Mouse (Mus musculus): ENCODE measurements around the gene Spaar. TPM values are rescaled to one million over a fixed set of nuclear protein-coding genes. Genes with fewer than 3 reads are reported as not detected.
"Not testable (repeated sequence)": the region's sequence is repeated elsewhere in the genome, so short reads cannot be mapped to it uniquely, and the experiment has no call there.

Spaar gene
- total RNA-seq, 2 experiments from 2014 or later, result 0.34 to 0.38 TPM

- DNase-seq, result no peak
- intact Hi-C loops (cut with DNase I), result no loop called here
Measured at GRCm38 (mm10) chr4:43771626-43772025, 41.8 kb downstream of the Spaar start.

GRCm38 (mm10) chr4:43772304-43772703 is 42.5 kb downstream of the Spaar start:
- intact Hi-C loops (cut with DNase I), result no loop called here
- DNase-seq, result no peak

- DNase-seq, result no peak
- intact Hi-C loops (cut with DNase I), result no loop called here
Measured at GRCm38 (mm10) chr4:43795296-43795695, 65.5 kb downstream of the Spaar start.

GRCm38 (mm10) chr4:43795844-43796243 is 66.0 kb downstream of the Spaar start:
- DNase-seq; intact Hi-C loops (cut with DNase I): not testable (repeated sequence)

- intact Hi-C loops (cut with DNase I), result no loop called here
- DNase-seq, result no peak
Measured at GRCm38 (mm10) chr4:43798936-43799335, 69.1 kb downstream of the Spaar start.

Other genes starting within 250 kb of the Spaar start
- gene Sit1, start 246.3 kb upstream of the Spaar start, total RNA-seq (2021), result not detected
- gene Ccdc107, start 237.1 kb upstream of the Spaar start, total RNA-seq (2021), result 10 to 100 TPM; 29.9 to 34.3 TPM
- 1 to 10 TPM; 3.6 to 3.8 TPM for gene Arhgef39, start 230.3 kb upstream of the Spaar start, total RNA-seq (2021)
- gene Car9, start 223.1 kb upstream of the Spaar start, total RNA-seq (2021), result under 1 TPM; 0.83 to 0.84 TPM
- 1 to 10 TPM; 4.7 to 5.2 TPM for gene Tpm2, start 206.3 kb upstream of the Spaar start, total RNA-seq (2021)
- gene Creb3, start 167.7 kb upstream of the Spaar start, total RNA-seq (2021), result 10 to 100 TPM; 63.2 to 67.5 TPM
- gene Tln1, start 167.3 kb upstream of the Spaar start, total RNA-seq (2021), result 10 to 100 TPM; 49.1 to 59.1 TPM
- 10 to 100 TPM; 47.1 to 54.1 TPM for gene Rgp1, start 151.3 kb upstream of the Spaar start, total RNA-seq (2021)
- gene Gba2, start 151.2 kb upstream of the Spaar start, total RNA-seq (2021), result 10 to 100 TPM; 63.9 to 71.7 TPM
- not detected for gene Msmp, start 145.5 kb upstream of the Spaar start, total RNA-seq (2021)
- 10 to 100 TPM; 56.5 to 65.2 TPM for gene Npr2, start 98.1 kb upstream of the Spaar start, total RNA-seq (2021)
- 1 to 10 TPM; 2.0 to 2.4 TPM for gene Spag8, start 76.4 kb upstream of the Spaar start, total RNA-seq (2021)
- 10 to 100 TPM; 21.1 to 23.9 TPM for gene Hint2, start 73.6 kb upstream of the Spaar start, total RNA-seq (2021)
- 10 to 100 TPM; 50.1 to 52.5 TPM for gene Tmem8b, start 61.1 kb upstream of the Spaar start, total RNA-seq (2021)
- gene Fam221b, start 60.9 kb upstream of the Spaar start, total RNA-seq (2021), result under 1 TPM; 0.88 to 0.93 TPM
- gene Olfr70, start 29.2 kb upstream of the Spaar start, total RNA-seq (2021), result not detected
- gene Olfr71, start 19.8 kb upstream of the Spaar start, total RNA-seq (2021), result not detected
- gene Hrct1, start 2.8 kb upstream of the Spaar start, total RNA-seq (2021), result under 1 TPM; 0.64 to 0.70 TPM
- gene Olfr159, start 41.0 kb downstream of the Spaar start, total RNA-seq (2021), result not detected
- gene Olfr156, start 93.9 kb downstream of the Spaar start, total RNA-seq (2021), result not detected
- gene Olfr157, start 110.2 kb downstream of the Spaar start, total RNA-seq (2021), result not detected
- not detected for gene Olfr155, start 121.5 kb downstream of the Spaar start, total RNA-seq (2021)
- 1 to 10 TPM; 6.8 to 7.6 TPM for gene Reck, start 145.5 kb downstream of the Spaar start, total RNA-seq (2021)
- 10 to 100 TPM; 11.1 to 14.9 TPM for gene Glipr2, start 227.4 kb downstream of the Spaar start, total RNA-seq (2021)

All from left cerebral cortex, postnatal 4 days (tissue).